Mouse (Mus musculus) heart, postnatal 0 days (tissue): ENCODE measurements around the gene Prkcb.

Experiments
- CTCF ChIP-seq: IDR thresholded peaks from 2 replicates; pipeline ENCODE4 v1.5.1; 2016; ENCODE audit warnings: antibody characterized with exemption, control low read depth, low read depth
- EP300 ChIP-seq: IDR thresholded peaks from 2 replicates; pipeline ENCODE4 v1.6.1; 2016; ENCODE audit warnings: antibody characterized with exemption, low read depth

DNA sequence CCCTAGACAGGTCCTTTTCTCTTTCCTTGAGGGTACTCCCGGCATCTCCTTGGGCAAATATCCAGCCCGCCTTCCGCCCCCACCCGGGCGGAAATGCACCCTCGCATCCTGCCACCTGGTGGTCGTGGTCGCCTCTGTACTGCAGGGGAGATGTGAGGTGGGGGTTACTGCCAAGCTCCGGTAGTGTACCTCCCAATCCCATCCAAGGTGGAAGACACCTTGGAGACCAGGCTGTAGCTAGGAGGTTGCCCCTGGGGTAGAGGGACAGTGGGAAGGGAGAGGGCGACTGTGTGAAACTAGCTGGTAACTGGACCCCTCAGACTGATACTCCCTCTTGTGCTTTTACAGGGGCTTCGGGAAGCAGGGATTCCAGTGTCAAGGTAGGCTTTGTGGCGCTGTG is 1.6 kb downstream of the Prkcb start:
- TF ChIP-seq CTCF, result no peak
- no peak for TF ChIP-seq EP300
